Mouse (Mus musculus) ES-Bruce4 (cell line): ENCODE measurements around the gene Antxr1. TPM values are rescaled to one million over a fixed set of nuclear protein-coding genes. Genes with fewer than 3 reads are reported as not detected.

ENCODE experiments used
- H3K27ac ChIP-seq: 2 replicates; pipeline ENCODE4 v1.5.1; 2012; ENCODE audit warnings: low read length, inconsistent platforms; ENCODE audit not compliant: insufficient read depth
- H3K27me3 ChIP-seq: 2 replicates; pipeline ENCODE4 v1.6.1; 2012; ENCODE audit warnings: mild to moderate bottlenecking, low read length, inconsistent platforms; ENCODE audit not compliant: control insufficient read depth, poor library complexity, insufficient read depth, severe bottlenecking
- H3K36me3 ChIP-seq: 2 replicates; pipeline ENCODE4 v1.6.1; 2012; ENCODE audit warnings: inconsistent platforms, mild to moderate bottlenecking, low read length, moderate library complexity; ENCODE audit not compliant: control insufficient read depth, poor library complexity, insufficient read depth, severe bottlenecking
- H3K4me1 ChIP-seq: one replicate; pipeline ENCODE4 v1.8.1; 2011; ENCODE audit warnings: low read length; ENCODE audit not compliant: control insufficient read depth, insufficient read depth
- H3K4me3 ChIP-seq: 2 replicates; pipeline ENCODE4 v1.5.1; 2011; ENCODE audit warnings: low read depth, mild to moderate bottlenecking, low read length
- H3K9ac ChIP-seq: 2 replicates; pipeline ENCODE4 v1.6.1; 2012; ENCODE audit warnings: low read depth, mild to moderate bottlenecking, inconsistent platforms; ENCODE audit not compliant: poor library complexity, severe bottlenecking
- H3K9me3 ChIP-seq: replicated peaks from 2 replicates; pipeline ENCODE4 v1.6.1; 2012; ENCODE audit warnings: mild to moderate bottlenecking, low read length, inconsistent platforms; ENCODE audit not compliant: control insufficient read depth, poor library complexity, insufficient read depth, severe bottlenecking
- CTCF ChIP-seq: IDR thresholded peaks from one replicate; pipeline ENCODE4 v1.8.1; 2011; ENCODE audit warnings: low read depth, low read length
- EP300 ChIP-seq: IDR thresholded peaks from 2 replicates; pipeline ENCODE4 v1.6.1; 2011; ENCODE audit warnings: low read depth, low read length; ENCODE audit not compliant: insufficient read depth
- POLR2A ChIP-seq: IDR thresholded peaks from one replicate; pipeline ENCODE4 v1.8.1; 2011; ENCODE audit warnings: low read length; ENCODE audit not compliant: insufficient read depth
- polyA plus RNA-seq: library from polyadenylated mRNA; stranded (reverse); fragments of >200 nt; gene quantifications from 2 replicates; pipeline ENCODE4 v1.2.4, GENCODE M21; 2011; ENCODE audit warnings: low read depth; ENCODE audit not compliant: missing spikeins, insufficient read depth, insufficient read length

Gene Antxr1
- polyA plus RNA-seq, 1 experiment = 1.6 TPM

- no peak overlapping the region for H3K4me3 ChIP-seq
- no peak for TF ChIP-seq EP300
- H3K4me1 ChIP-seq = no peaks in the 10 kb centered on the region
- no peaks in the 10 kb centered on the region for H3K27me3 ChIP-seq
- H3K9me3 ChIP-seq = no peaks in the 10 kb centered on the region
- no peaks in the 10 kb centered on the region for H3K36me3 ChIP-seq
- no peak overlapping the region for H3K9ac ChIP-seq
- H3K27ac ChIP-seq = no peak overlapping the region
Measured at GRCm38 (mm10) chr6:87088356-87088755, 247.3 kb downstream of the Antxr1 start.

GRCm38 (mm10) chr6:87085026-87085425, 250.6 kb downstream of the Antxr1 start:
- Histone ChIP-seq H3K4me3 (no peak overlapping the region), H3K9ac (no peak overlapping the region), H3K27ac (no peak overlapping the region), H3K27me3 (no peaks in the 10 kb centered on the region), H3K4me1 (no peaks in the 10 kb centered on the region), H3K36me3 (no peaks in the 10 kb centered on the region), H3K9me3 (no peaks in the 10 kb centered on the region)
- TF ChIP-seq EP300 = no peak
- no peak for TF ChIP-seq CTCF
- TF ChIP-seq POLR2A = no peak

Other genes with a start within 250 kb of the Antxr1 start
- gene D6Ertd527e, start 231.1 kb downstream of the Antxr1 start, polyA plus RNA-seq = 0.37 and 0.61 TPM in 2 replicates
- not detected in 2 replicates for gene Gkn1, start 15.1 kb upstream of the Antxr1 start, polyA plus RNA-seq
- not detected in 2 replicates for gene Gkn2, start 37.5 kb upstream of the Antxr1 start, polyA plus RNA-seq
- gene Gkn3, start 53.1 kb upstream of the Antxr1 start, polyA plus RNA-seq = not detected in 2 replicates
- gene Bmp10, start 93.2 kb upstream of the Antxr1 start, polyA plus RNA-seq = not detected in 2 replicates
- not detected in 2 replicates for gene Arhgap25, start 197.4 kb upstream of the Antxr1 start, polyA plus RNA-seq